Mouse (Mus musculus): ENCODE measurements around the gene Olfr734. TPM values are rescaled to one million over a fixed set of nuclear protein-coding genes. Genes with fewer than 3 reads are reported as not detected.

The Olfr734 gene
- polyA plus RNA-seq, 1 experiment from 2014 or later, result not detected

Other genes starting within 250 kb of the Olfr734 start
- gene Olfr726, start 235.8 kb downstream of the Olfr734 start, polyA plus RNA-seq (2014; fragmentation: Nextera tagmentation; extraction: Ambion mirVana), result not detected in 2 replicates
- not detected in 2 replicates for gene Olfr727, start 203.6 kb downstream of the Olfr734 start, polyA plus RNA-seq (2014; fragmentation: Nextera tagmentation; extraction: Ambion mirVana)
- gene Olfr728, start 184.1 kb downstream of the Olfr734 start, polyA plus RNA-seq (2014; fragmentation: Nextera tagmentation; extraction: Ambion mirVana), result not detected in 2 replicates
- gene Olfr729, start 173.9 kb downstream of the Olfr734 start, polyA plus RNA-seq (2014; fragmentation: Nextera tagmentation; extraction: Ambion mirVana), result not detected in 2 replicates
- not detected in 2 replicates for gene Olfr730, start 138.6 kb downstream of the Olfr734 start, polyA plus RNA-seq (2014; fragmentation: Nextera tagmentation; extraction: Ambion mirVana)
- not detected in 2 replicates for gene Olfr731, start 84.9 kb downstream of the Olfr734 start, polyA plus RNA-seq (2014; fragmentation: Nextera tagmentation; extraction: Ambion mirVana)
- not detected in 2 replicates for gene Olfr732, start 42.6 kb downstream of the Olfr734 start, polyA plus RNA-seq (2014; fragmentation: Nextera tagmentation; extraction: Ambion mirVana)
- gene Olfr733, start 25.2 kb downstream of the Olfr734 start, polyA plus RNA-seq (2014; fragmentation: Nextera tagmentation; extraction: Ambion mirVana), result not detected in 2 replicates
- gene Olfr735, start 22.1 kb upstream of the Olfr734 start, polyA plus RNA-seq (2014; fragmentation: Nextera tagmentation; extraction: Ambion mirVana), result not detected in 2 replicates
- gene Tlr11, start 31.2 kb upstream of the Olfr734 start, polyA plus RNA-seq (2014; fragmentation: Nextera tagmentation; extraction: Ambion mirVana), result not detected in 2 replicates
- not detected in 2 replicates for gene Olfr736, start 54.4 kb upstream of the Olfr734 start, polyA plus RNA-seq (2014; fragmentation: Nextera tagmentation; extraction: Ambion mirVana)
- gene Olfr738, start 80.8 kb upstream of the Olfr734 start, polyA plus RNA-seq (2014; fragmentation: Nextera tagmentation; extraction: Ambion mirVana), result not detected in 2 replicates
- gene Olfr739, start 91.9 kb upstream of the Olfr734 start, polyA plus RNA-seq (2014; fragmentation: Nextera tagmentation; extraction: Ambion mirVana), result not detected in 2 replicates
- gene Olfr740, start 118.8 kb upstream of the Olfr734 start, polyA plus RNA-seq (2014; fragmentation: Nextera tagmentation; extraction: Ambion mirVana), result not detected in 2 replicates
- not detected in 2 replicates for gene Olfr741, start 146.0 kb upstream of the Olfr734 start, polyA plus RNA-seq (2014; fragmentation: Nextera tagmentation; extraction: Ambion mirVana)
- gene Olfr742, start 176.8 kb upstream of the Olfr734 start, polyA plus RNA-seq (2014; fragmentation: Nextera tagmentation; extraction: Ambion mirVana), result not detected in 2 replicates
- gene Olfr743, start 195.1 kb upstream of the Olfr734 start, polyA plus RNA-seq (2014; fragmentation: Nextera tagmentation; extraction: Ambion mirVana), result not detected in 2 replicates